33 mouse cellular contexts compared by ENCODE assay signal in genomic region chr13:38975853-38976252, GRCm38 (mm10).
"Had no signal": no experiment of that assay in that cellular context is flagged by ENCODE, and none has a peak within 500 bp of the region (broad histone marks: within the 10 kb centered on the region; RNA-seq: fewer than 3 reads in every experiment).

No protein-coding gene starts in this region.

- H3K36me3 ChIP-seq: limb, embryonic 10.5 days; limb, embryonic 12.5 days; limb, embryonic 13.5 days; limb, embryonic 15.5 days; liver, embryonic 12.5 days; liver, embryonic 13.5 days; liver, embryonic 15.5 days; lung, embryonic 15.5 days; midbrain, embryonic 10.5 days; midbrain, embryonic 12.5 days; midbrain, embryonic 13.5 days; midbrain, embryonic 15.5 days; neural tube, embryonic 12.5 days; neural tube, embryonic 13.5 days had no signal

- H3K4me1 ChIP-seq: limb, embryonic 15.5 days; liver, embryonic 12.5 days; liver, embryonic 13.5 days; liver, embryonic 15.5 days; lung, embryonic 15.5 days; midbrain, embryonic 10.5 days; midbrain, embryonic 12.5 days; midbrain, embryonic 13.5 days; midbrain, embryonic 15.5 days; neural tube, embryonic 12.5 days had no signal

- H3K27me3 ChIP-seq: limb, embryonic 12.5 days; limb, embryonic 13.5 days; limb, embryonic 15.5 days; liver, embryonic 12.5 days; liver, embryonic 13.5 days; liver, embryonic 15.5 days; lung, embryonic 15.5 days; midbrain, embryonic 12.5 days; midbrain, embryonic 13.5 days; midbrain, embryonic 15.5 days; neural tube, embryonic 12.5 days; neural tube, embryonic 13.5 days had no signal

- H3K9ac ChIP-seq: limb, embryonic 12.5 days; limb, embryonic 13.5 days; limb, embryonic 15.5 days; liver, embryonic 12.5 days; liver, embryonic 13.5 days; liver, embryonic 14.5 days; liver, embryonic 15.5 days; liver, postnatal 0 days; lung, embryonic 14.5 days; lung, embryonic 15.5 days; midbrain, embryonic 12.5 days; midbrain, embryonic 13.5 days; midbrain, embryonic 15.5 days; neural tube, embryonic 12.5 days; neural tube, embryonic 13.5 days had no signal

- H3K27ac ChIP-seq: limb, embryonic 10.5 days; limb, embryonic 12.5 days; limb, embryonic 13.5 days; limb, embryonic 15.5 days; liver, embryonic 12.5 days; liver, embryonic 13.5 days; liver, embryonic 14.5 days; liver, embryonic 15.5 days; lung, embryonic 15.5 days; macrophage; midbrain, embryonic 10.5 days; midbrain, embryonic 12.5 days; midbrain, embryonic 13.5 days; midbrain, embryonic 15.5 days; neural tube, embryonic 12.5 days had no signal

- H3K4me2 ChIP-seq: limb, embryonic 12.5 days; limb, embryonic 13.5 days; limb, embryonic 15.5 days; liver, embryonic 11.5 days; liver, embryonic 12.5 days; liver, embryonic 13.5 days; liver, embryonic 15.5 days; lung, embryonic 14.5 days; lung, embryonic 15.5 days; midbrain, embryonic 11.5 days; midbrain, embryonic 12.5 days; midbrain, embryonic 13.5 days; midbrain, embryonic 15.5 days; neural tube, embryonic 12.5 days had no signal

- H3K4me3 ChIP-seq: limb, embryonic 10.5 days; limb, embryonic 12.5 days; limb, embryonic 13.5 days; limb, embryonic 15.5 days; liver, embryonic 12.5 days; liver, embryonic 13.5 days; liver, embryonic 15.5 days; lung, embryonic 15.5 days; megakaryocyte, embryonic 14.5 days; midbrain, embryonic 10.5 days; midbrain, embryonic 12.5 days; midbrain, embryonic 13.5 days; midbrain, embryonic 15.5 days; myocyte; neural tube, embryonic 12.5 days; neural tube, embryonic 13.5 days had no signal

- DNase-seq: left cerebral cortex, postnatal 4 days; liver; liver, embryonic 13.5 days; liver, postnatal 0 days; lung, adult 18-20 months; lung, adult 2 months; lung, embryonic 14.5 days; lung, postnatal 10 days; lung, postnatal 14 days; lung, postnatal 36 days; lung, postnatal 4 days; midbrain, embryonic 14.5 days had no signal

- ATAC-seq: liver, embryonic 12.5 days; liver, postnatal 0 days; lung, postnatal 0 days; midbrain, embryonic 13.5 days; midbrain, embryonic 15.5 days; midbrain, embryonic 16.5 days had no signal

- H3K9me3 ChIP-seq: limb, embryonic 10.5 days; limb, embryonic 12.5 days; limb, embryonic 13.5 days; limb, embryonic 15.5 days; liver, embryonic 12.5 days; liver, embryonic 13.5 days; liver, embryonic 15.5 days; lung, embryonic 15.5 days; midbrain, embryonic 10.5 days; midbrain, embryonic 12.5 days; midbrain, embryonic 13.5 days; midbrain, embryonic 15.5 days; neural tube, embryonic 12.5 days; neural tube, embryonic 13.5 days had no signal
